ENCODE assay signal across 9 mouse cellular contexts in the genomic region with DNA sequence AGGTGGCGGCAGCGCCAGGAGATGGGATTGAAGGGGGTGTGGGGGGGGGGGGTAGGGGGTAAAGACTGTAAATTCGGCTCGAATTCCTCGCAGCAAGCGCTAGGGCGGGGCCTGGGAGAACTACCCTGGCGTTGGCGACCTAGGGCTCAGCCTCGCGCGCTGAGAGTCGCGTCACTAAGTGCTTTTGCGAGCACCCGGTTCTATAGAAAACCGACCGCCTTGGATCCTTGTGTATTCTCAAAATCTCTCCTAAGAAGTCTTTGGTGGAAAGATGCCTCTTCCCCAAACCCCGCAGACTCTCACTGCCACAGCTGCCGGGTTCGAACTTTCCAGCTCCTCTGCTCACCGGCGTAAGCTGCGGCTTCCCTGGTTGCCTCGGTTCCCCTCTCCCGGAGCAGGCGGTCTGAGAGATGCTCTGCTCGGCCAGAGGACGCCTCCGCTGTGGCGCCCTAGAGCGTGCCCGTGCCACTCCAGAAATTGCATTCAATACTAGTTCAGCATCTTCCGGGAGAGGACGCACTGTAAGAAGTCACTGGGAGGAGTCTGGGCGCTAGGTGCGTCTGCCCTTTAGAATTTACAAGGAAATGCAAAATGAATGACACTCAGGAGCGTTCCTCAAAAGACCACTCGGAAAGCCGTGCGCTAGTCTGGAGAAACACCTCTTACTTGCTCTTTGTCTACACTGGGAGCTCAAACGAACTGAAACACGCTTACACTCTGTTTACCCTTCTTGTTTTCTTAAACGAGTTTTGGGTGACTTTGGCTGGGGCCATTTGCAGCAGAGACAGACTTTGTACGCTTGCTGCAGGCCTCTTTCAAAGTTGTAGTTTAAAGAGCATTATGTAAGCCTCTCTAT. TPM values are rescaled to one million over a fixed set of nuclear protein-coding genes. Genes with fewer than 3 reads are reported as not detected.
A peak's percentile ranks its signal among the peaks of the same experiment; 100 is the strongest.
DNase-seq lines count a peak whose midpoint lies in the region; ATAC-seq lines count a peak whose summit lies in the region.
"Had no signal": no experiment of that assay in that cellular context is flagged by ENCODE, and none has a peak within 500 bp of the region (broad histone marks: within the 10 kb centered on the region; RNA-seq: fewer than 3 reads in every experiment).

No protein-coding gene starts in this region.

- under 1% methylated on average over 45 of the region's 45 CpGs for WGBS in neural tube, embryonic 12.5 days

- peak; percentile 75 for DNase-seq in heart, adult 11 months
- DNase-seq in heart, postnatal 4 days = no peak
- peak; percentile 53 for DNase-seq in right cerebral cortex, adult 18-20 months
- DNase-seq in right cerebral cortex, postnatal 36 days (ENCODE audit: low spot score in 2 of 2) = no peak
- peak; percentile 42 to 64 for DNase-seq in left cerebral cortex, postnatal 25 days (ENCODE audit: low spot score in 2 of 2)
- no peak for DNase-seq in gastrocnemius, adult 8-10 months (ENCODE audit: low spot score in 2 of 2)
- no peak for DNase-seq in gastrocnemius, postnatal 25 days

- H3K27me3 ChIP-seq in neural tube, embryonic 12.5 days (replicated peaks) = peaks cover 2% of the 10 kb centered on the region; the same call in 1 of the 2 replicates

- H3K4me3 ChIP-seq in neural tube, embryonic 12.5 days = peak overlapping the region; percentile 44

- intact Hi-C loops in left cerebral cortex, postnatal 25 days (cut with DNase I) = loop anchor here (5.0 to 10.0 kb wide), 4 partner anchors 424 to 1744 kb away; partner anchors contain the start of gene Prdm13

- peak; percentile 49 for ATAC-seq in neural tube, embryonic 12.5 days (ENCODE audit: low FRiP score, low read depth)

- H3K4me2 ChIP-seq in neural tube, embryonic 12.5 days (replicated peaks) = peak overlapping the region; percentile 81

- no peaks in the 10 kb centered on the region for H3K36me3 ChIP-seq in neural tube, embryonic 12.5 days

- peak overlapping the region; percentile 61 for H3K9ac ChIP-seq in neural tube, embryonic 12.5 days

- no peaks in the 10 kb centered on the region for H3K9me3 ChIP-seq in neural tube, embryonic 12.5 days

- H3K27ac ChIP-seq in neural tube, embryonic 12.5 days = peak overlapping the region; percentile 81

- H3K4me1 ChIP-seq in neural tube, embryonic 12.5 days = peaks cover 19% of the 10 kb centered on the region

RNA-seq across cellular contexts. Expression of gene Pou3f2, which starts 10.2 kb away (rescaled TPM):
- total RNA-seq in heart, postnatal 4 days (2021) = not detected
- 10 to 100 TPM; 26.3 to 27.8 TPM for total RNA-seq in left cerebral cortex, postnatal 25 days (2021)
- 31.9 and 40.0 TPM in 2 replicates for polyA plus RNA-seq in neural tube, embryonic 12.5 days (2016; fragmentation: Nextera tagmentation; extraction: Ambion mirVana)
- not detected for total RNA-seq in gastrocnemius, adult 8-10 months (2022)
- total RNA-seq in gastrocnemius, postnatal 25 days (2021) = not detected
- polyA plus RNA-seq: C2C12 had no signal

Comparison
In these comparisons a context has a peak if more than half of its experiments do, and no peak if none do; other contexts are left out.
1. DNase-seq: peak in heart, adult 11 months (single experiment), right cerebral cortex, adult 18-20 months (single experiment) and left cerebral cortex, postnatal 25 days (2 of 2); none in heart, postnatal 4 days (single experiment), right cerebral cortex, postnatal 36 days (0 of 2), gastrocnemius, adult 8-10 months (0 of 2) and gastrocnemius, postnatal 25 days (single experiment).
2. RNA of gene Pou3f2, which starts 10.2 kb away (total RNA-seq): 26.3 to 27.8 TPM in left cerebral cortex, postnatal 25 days; not detected in heart, postnatal 4 days, not detected in gastrocnemius, adult 8-10 months and not detected in gastrocnemius, postnatal 25 days; every median in the first group is over 10 times any median in the second.